Mouse (Mus musculus): Measurements from ENCODE around the gene Gm11487.
"Not testable (repeated sequence)": the region's sequence is repeated elsewhere in the genome, so short reads cannot be mapped to it uniquely, and the experiment has no call there.

Gm11487 gene

GRCm38 (mm10) chr4:73404972-73405371 is at the start of gene Gm11487:
Gm11487 (minus strand) TSS chr4:73405072.
- DNase-seq = not testable (repeated sequence)

GRCm38 (mm10) chr4:73444715-73445114 is 39.8 kb upstream of the Gm11487 start:
- DNase-seq = no peak

GRCm38 (mm10) chr4:73442568-73442967 is 37.7 kb upstream of the Gm11487 start:
- no peak for DNase-seq

- no peak for DNase-seq
These were observed 21.0 kb upstream of the Gm11487 start for GRCm38 (mm10) chr4:73425903-73426302.

GRCm38 (mm10) chr4:73423049-73423448 is 18.2 kb upstream of the Gm11487 start:
- DNase-seq = no peak

GRCm38 (mm10) chr4:73366534-73366933 is 38.3 kb downstream of the Gm11487 start:
- DNase-seq = no peak
